Mouse (Mus musculus) heart, embryonic 10.5 days (tissue): ENCODE results near the gene Olfr118. TPM values are rescaled to one million over a fixed set of nuclear protein-coding genes. Genes with fewer than 3 reads are reported as not detected.
"Not testable (repeated sequence)": the region's sequence is repeated elsewhere in the genome, so short reads cannot be mapped to it uniquely, and the experiment has no call there.

Experiments
- DNase-seq: peaks from one replicate; pipeline ENCODE4 v3.0.0-alpha.2; 2017; ENCODE audit warnings: low spot score
- H3K27ac ChIP-seq: fragments of 300-500 bp; sonication (generic); 2 replicates; pipeline ENCODE4 v1.5.1; 2016; ENCODE audit warnings: mild to moderate bottlenecking
- H3K27me3 ChIP-seq: fragments of 300-500 bp; sonication (generic); 2 replicates; pipeline ENCODE4 v1.6.1; 2016; ENCODE audit warnings: mild to moderate bottlenecking; ENCODE audit not compliant: poor library complexity, insufficient read depth, severe bottlenecking
- H3K36me3 ChIP-seq: fragments of 300-500 bp; sonication (generic); 2 replicates; pipeline ENCODE4 v1.6.1; 2016; ENCODE audit warnings: mild to moderate bottlenecking, moderate library complexity
- H3K4me1 ChIP-seq: fragments of 300-500 bp; sonication (generic); 2 replicates; pipeline ENCODE4 v1.6.1; 2016; ENCODE audit warnings: mild to moderate bottlenecking
- H3K4me3 ChIP-seq: fragments of 300-500 bp; sonication (generic); 2 replicates; pipeline ENCODE4 v1.5.1; 2016; ENCODE audit warnings: mild to moderate bottlenecking, moderate library complexity
- H3K9me3 ChIP-seq: fragments of 300-500 bp; sonication (generic); 2 replicates; pipeline ENCODE4 v1.6.1; 2016; ENCODE audit warnings: mild to moderate bottlenecking, moderate library complexity
- WGBS: fragments of 180-500 bp; shearing (Covaris S2); methylation state at CpG from one replicate; pipeline ENCODE4 v1.1.7; 2016; 5-methylcytosine and 5-hydroxymethylcytosine counted together
- polyA plus RNA-seq: library from polyadenylated mRNA; unstranded; fragments of >200 nt; fragmentation: Nextera tagmentation; extraction: Ambion mirVana; gene quantifications from 2 replicates; pipeline ENCODE4 v1.2.1, GENCODE M21; 2016

Gene Olfr118
- polyA plus RNA-seq, result not detected in 2 replicates

DNA sequence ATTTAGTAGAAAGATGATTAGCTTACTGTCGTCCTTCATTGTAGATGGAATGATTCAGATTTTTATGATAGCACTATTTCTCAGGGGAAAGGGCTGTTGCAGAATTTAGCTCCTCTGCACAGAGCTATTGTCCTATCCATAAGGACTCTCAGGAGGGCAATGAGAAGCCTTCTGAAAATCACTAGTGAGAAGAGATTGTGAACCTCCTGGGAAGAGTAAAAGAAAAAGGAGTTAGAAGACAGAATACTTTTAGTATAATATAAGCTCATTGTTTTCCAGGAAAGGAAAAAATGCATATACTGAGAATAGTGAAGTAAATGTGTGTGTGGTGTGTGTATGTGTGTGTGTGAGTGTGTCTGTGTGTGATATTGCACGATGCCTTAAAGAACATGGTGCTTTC lies at the start of gene Olfr118:
Olfr118 (plus strand) TSS at position 301 of the 400 bp plus-strand sequence.
- no peaks in the 10 kb centered on the region for H3K9me3 ChIP-seq
- H3K27ac ChIP-seq, result no peak within 1 kb of the TSS
- no peak within 1 kb of the TSS for H3K4me3 ChIP-seq
- no peaks in the 10 kb centered on the region for H3K4me1 ChIP-seq
- no peak for DNase-seq
- H3K36me3 ChIP-seq, result no peaks in the 10 kb centered on the region
- no peaks in the 10 kb centered on the region for H3K27me3 ChIP-seq
- WGBS, result 65% methylated on average over 2 of the region's 2 CpGs

GRCm38 (mm10) chr17:37627009-37627408 lies 39.8 kb upstream of the Olfr118 start, which contains the start of the genes Olfr115 and Olfr116:
Gene Olfr115, minus strand, starts transcription at chr17:37627109.
Gene Olfr116, minus strand, starts transcription at chr17:37627199.
- 69% methylated on average over 2 of the region's 2 CpGs for WGBS
- Histone ChIP-seq H3K4me3 (no peak within 1 kb of the TSS), H3K4me1 (no peaks in the 10 kb centered on the region), H3K9me3 (peaks cover 5% of the 10 kb centered on the region), H3K27ac (no peak within 1 kb of the TSS), H3K36me3 (no peaks in the 10 kb centered on the region), H3K27me3 (no peaks in the 10 kb centered on the region)
- DNase-seq, result no peak

DNA sequence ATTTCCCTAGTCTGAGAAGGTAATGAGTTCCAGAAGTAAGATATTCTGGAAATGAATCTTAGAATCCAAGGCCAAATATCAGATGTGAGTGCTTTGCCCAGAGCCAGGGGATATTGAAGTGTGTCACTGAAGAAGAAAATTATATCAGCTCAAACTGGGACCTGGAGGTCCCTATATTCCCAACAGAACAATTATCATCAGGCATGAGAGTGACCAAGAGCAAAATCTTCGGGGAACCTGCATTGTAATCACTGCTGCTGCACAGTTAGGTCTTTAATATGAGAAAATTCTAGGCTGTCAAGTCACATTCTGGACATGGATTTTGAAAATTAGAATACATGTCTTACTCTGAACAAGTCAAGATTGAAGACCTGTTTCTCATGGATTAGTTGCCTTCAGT lies 3.1 kb upstream of the Olfr118 start, which contains the start of gene Olfr117:
Olfr117 (minus strand) TSS at position 101 of the 400 bp plus-strand sequence.
- H3K4me3 ChIP-seq, result no peak within 1 kb of the TSS
- no peaks in the 10 kb centered on the region for H3K36me3 ChIP-seq
- no peaks in the 10 kb centered on the region for H3K4me1 ChIP-seq
- no peaks in the 10 kb centered on the region for H3K27me3 ChIP-seq
- H3K9me3 ChIP-seq, result no peaks in the 10 kb centered on the region
- H3K27ac ChIP-seq, result no peak within 1 kb of the TSS
- 57% methylated on average over 1 of the region's 1 CpGs for WGBS
- DNase-seq, result no peak

- DNase-seq, H3K9me3 ChIP-seq, H3K4me1 ChIP-seq, H3K4me3 ChIP-seq, H3K27me3 ChIP-seq, H3K27ac ChIP-seq, H3K36me3 ChIP-seq: not testable (repeated sequence)
- 59% methylated on average over 1 of the region's 1 CpGs for WGBS
These were observed 29.5 kb downstream of the Olfr118 start, which contains the start of gene Olfr119 for GRCm38 (mm10) chr17:37696264-37696663. Gene Olfr119, plus strand, starts transcription at chr17:37696564.

GRCm38 (mm10) chr17:37721508-37721907 lies 54.7 kb downstream of the Olfr118 start, which contains the start of gene Olfr120:
Gene Olfr120, plus strand, starts transcription at chr17:37721808.
- Histone ChIP-seq H3K9me3 (no peaks in the 10 kb centered on the region), H3K36me3 (no peaks in the 10 kb centered on the region), H3K4me1 (no peaks in the 10 kb centered on the region), H3K27ac (no peak within 1 kb of the TSS), H3K4me3 (no peak within 1 kb of the TSS), H3K27me3 (no peaks in the 10 kb centered on the region)
- DNase-seq, result no peak
- WGBS, result 63% methylated on average over 1 of the region's 1 CpGs

Other genes starting within 250 kb of the Olfr118 start
- gene Olfr108, start 221.5 kb upstream of the Olfr118 start, polyA plus RNA-seq, result not detected in 2 replicates
- not detected in 2 replicates for gene Olfr109, start 208.1 kb upstream of the Olfr118 start, polyA plus RNA-seq
- not detected in 2 replicates for gene H2-M2, start 183.4 kb upstream of the Olfr118 start, polyA plus RNA-seq
- not detected in 2 replicates for gene Olfr110, start 174.5 kb upstream of the Olfr118 start, polyA plus RNA-seq
- not detected in 2 replicates for gene Olfr111, start 159.0 kb upstream of the Olfr118 start, polyA plus RNA-seq
- not detected in 2 replicates for gene Olfr112, start 97.5 kb upstream of the Olfr118 start, polyA plus RNA-seq
- gene Olfr113, start 89.3 kb upstream of the Olfr118 start, polyA plus RNA-seq, result not detected in 2 replicates
- not detected in 2 replicates for gene Olfr114, start 74.2 kb upstream of the Olfr118 start, polyA plus RNA-seq
- not detected in 2 replicates for gene Olfr115, start 39.9 kb upstream of the Olfr118 start, polyA plus RNA-seq
- not detected in 2 replicates for gene Olfr116, start 39.8 kb upstream of the Olfr118 start, polyA plus RNA-seq
- not detected in 2 replicates for gene Olfr117, start 3.2 kb upstream of the Olfr118 start, polyA plus RNA-seq
- not detected in 2 replicates for gene Olfr119, start 29.6 kb downstream of the Olfr118 start, polyA plus RNA-seq
- not detected in 2 replicates for gene Olfr120, start 54.8 kb downstream of the Olfr118 start, polyA plus RNA-seq
- not detected in 2 replicates for gene Olfr121, start 81.9 kb downstream of the Olfr118 start, polyA plus RNA-seq
- gene Olfr122, start 101.6 kb downstream of the Olfr118 start, polyA plus RNA-seq, result not detected in 2 replicates
- not detected in 2 replicates for gene Olfr123, start 126.5 kb downstream of the Olfr118 start, polyA plus RNA-seq
- not detected in 2 replicates for gene Olfr124, start 132.9 kb downstream of the Olfr118 start, polyA plus RNA-seq
- gene Olfr125, start 166.0 kb downstream of the Olfr118 start, polyA plus RNA-seq, result not detected in 2 replicates
- gene Olfr126, start 180.5 kb downstream of the Olfr118 start, polyA plus RNA-seq, result not detected in 2 replicates
- not detected in 2 replicates for gene Olfr127, start 233.4 kb downstream of the Olfr118 start, polyA plus RNA-seq